ENCODE assay signal across 8 mouse cellular contexts in genomic region chr19:44248854-44249351, GRCm38 (mm10). TPM values are rescaled to one million over a fixed set of nuclear protein-coding genes. Genes with fewer than 3 reads are reported as not detected.
DNase-seq lines count a peak whose midpoint lies in the region; ATAC-seq and TF ChIP-seq lines count a peak whose summit lies in the region.

No protein-coding gene starts in this region.

- WGBS in kidney, embryonic 15.5 days, result 59% methylated on average over 11 of the region's 11 CpGs
- 60% methylated on average over 11 of the region's 11 CpGs for WGBS in hindbrain, embryonic 15.5 days
- WGBS in midbrain, embryonic 15.5 days, result 69% methylated on average over 11 of the region's 11 CpGs

- TF ChIP-seq CTCF in bone marrow macrophage, adult 2 months (IDR thresholded peaks at IDR 0.05; ENCODE audit: low read depth, low read length), result no peak

- H3K27me3 ChIP-seq in kidney, embryonic 15.5 days, result no peaks in the 10 kb centered on the region
- H3K27me3 ChIP-seq in hindbrain, embryonic 15.5 days, result no peaks in the 10 kb centered on the region
- no peaks in the 10 kb centered on the region for H3K27me3 ChIP-seq in midbrain, embryonic 15.5 days (replicated peaks)

- TF ChIP-seq POLR2A in bone marrow macrophage, adult 2 months (IDR thresholded peaks at IDR 0.05; ENCODE audit: borderline replicate concordance, low read depth, low read length), result no peak

- H3K27ac ChIP-seq in kidney, embryonic 15.5 days, result peak overlapping the region; percentile 92
- H3K27ac ChIP-seq in bone marrow macrophage, adult 2 months (ENCODE audit: insufficient read depth, low read depth, low read length), result peak overlapping the region; percentile 85
- peak overlapping the region; percentile 86 for H3K27ac ChIP-seq in hindbrain, embryonic 15.5 days (replicated peaks)
- H3K27ac ChIP-seq in midbrain, embryonic 15.5 days, result peak overlapping the region; percentile 88

- no peak for DNase-seq in kidney, adult 11 months
- DNase-seq in adipocyte (ENCODE audit: low spot score), result no peak
- DNase-seq in layer of hippocampus, postnatal 25 days (ENCODE audit: extremely low spot score in 1 of 2, low spot score in 1 of 2), result no peak
- no peak for DNase-seq in urinary bladder, postnatal 25 days (ENCODE audit: low spot score)

- H3K4me1 ChIP-seq in kidney, embryonic 15.5 days, result peaks cover 36% of the 10 kb centered on the region
- peaks cover 33% of the 10 kb centered on the region for H3K4me1 ChIP-seq in bone marrow macrophage, adult 2 months (ENCODE audit: control insufficient read depth, insufficient read depth, low read length)
- H3K4me1 ChIP-seq in hindbrain, embryonic 15.5 days (replicated peaks), result peaks cover 28% of the 10 kb centered on the region
- H3K4me1 ChIP-seq in midbrain, embryonic 15.5 days, result peaks cover 30% of the 10 kb centered on the region

- ATAC-seq in kidney, embryonic 15.5 days (replicated peaks; ENCODE audit: low FRiP score), result no peak
- ATAC-seq in hindbrain, embryonic 15.5 days (ENCODE audit: low FRiP score, low read depth), result no peak
- ATAC-seq in midbrain, embryonic 15.5 days (replicated peaks), result no peak

- no peaks in the 10 kb centered on the region for H3K36me3 ChIP-seq in kidney, embryonic 15.5 days
- H3K36me3 ChIP-seq in hindbrain, embryonic 15.5 days, result no peaks in the 10 kb centered on the region
- H3K36me3 ChIP-seq in midbrain, embryonic 15.5 days (replicated peaks), result no peaks in the 10 kb centered on the region

- H3K9ac ChIP-seq in kidney, embryonic 15.5 days, result no peak overlapping the region
- no peak overlapping the region for H3K9ac ChIP-seq in hindbrain, embryonic 15.5 days
- H3K9ac ChIP-seq in midbrain, embryonic 15.5 days, result no peak overlapping the region

- no peaks in the 10 kb centered on the region for H3K9me3 ChIP-seq in kidney, embryonic 15.5 days (replicated peaks)
- no peaks in the 10 kb centered on the region for H3K9me3 ChIP-seq in hindbrain, embryonic 15.5 days
- no peaks in the 10 kb centered on the region for H3K9me3 ChIP-seq in midbrain, embryonic 15.5 days

- peak overlapping the region; percentile 82 for H3K4me2 ChIP-seq in kidney, embryonic 15.5 days
- peak overlapping the region; percentile 72 for H3K4me2 ChIP-seq in hindbrain, embryonic 15.5 days
- H3K4me2 ChIP-seq in midbrain, embryonic 15.5 days, result peak overlapping the region; percentile 85; the same call in 1 of the 2 replicates

- H3K4me3 ChIP-seq in kidney, embryonic 15.5 days (replicated peaks), result peak overlapping the region; percentile 48; the same call in 1 of the 2 replicates
- H3K4me3 ChIP-seq in bone marrow macrophage, adult 2 months (ENCODE audit: insufficient read depth, low read length), result peak overlapping the region; percentile 1; the same call in 1 of the 2 replicates
- no peak overlapping the region for H3K4me3 ChIP-seq in hindbrain, embryonic 15.5 days
- no peak overlapping the region for H3K4me3 ChIP-seq in midbrain, embryonic 15.5 days

RNA-seq across cellular contexts. Expression of gene Scd2, which starts 44.6 kb away (rescaled TPM):
- 185 and 195 TPM in 2 replicates for polyA plus RNA-seq in kidney, embryonic 15.5 days (2015; fragmentation: Nextera tagmentation; extraction: Ambion mirVana)
- 6.7 and 7.7 TPM in 2 replicates for polyA plus RNA-seq in bone marrow macrophage, adult 2 months (2012; ENCODE audit: insufficient read depth, insufficient read length, missing spikeins)
- 288 and 295 TPM in 2 replicates for polyA plus RNA-seq in hindbrain, embryonic 15.5 days (2015; fragmentation: Nextera tagmentation; extraction: Ambion mirVana)
- 251 and 253 TPM in 2 replicates for polyA plus RNA-seq in midbrain, embryonic 15.5 days (2015; fragmentation: Nextera tagmentation; extraction: Ambion mirVana)
- total RNA-seq in layer of hippocampus, postnatal 25 days (2021), result 100 to 1,000 TPM; 642 to 712 TPM

RNA-seq across cellular contexts. Expression of gene Scd3, which starts 45.8 kb away (rescaled TPM):
- polyA plus RNA-seq in kidney, embryonic 15.5 days (2015; fragmentation: Nextera tagmentation; extraction: Ambion mirVana), result 0.45 and 0.66 TPM in 2 replicates
- polyA plus RNA-seq in bone marrow macrophage, adult 2 months (2012; ENCODE audit: insufficient read depth, insufficient read length, missing spikeins), result not detected in 2 replicates
- 5.0 and 6.7 TPM in 2 replicates for polyA plus RNA-seq in hindbrain, embryonic 15.5 days (2015; fragmentation: Nextera tagmentation; extraction: Ambion mirVana)
- 5.7 TPM in 2 replicates for polyA plus RNA-seq in midbrain, embryonic 15.5 days (2015; fragmentation: Nextera tagmentation; extraction: Ambion mirVana)
- 1 to 10 TPM; 1.1 to 1.6 TPM for total RNA-seq in layer of hippocampus, postnatal 25 days (2021)

RNA-seq across cellular contexts. Expression of gene Pkd2l1, which starts 56.7 kb away (rescaled TPM):
- polyA plus RNA-seq in kidney, embryonic 15.5 days (2015; fragmentation: Nextera tagmentation; extraction: Ambion mirVana), result 0.05 and 0.09 TPM in 2 replicates
- not detected in 2 replicates for polyA plus RNA-seq in bone marrow macrophage, adult 2 months (2012; ENCODE audit: insufficient read depth, insufficient read length, missing spikeins)
- 0.29 and 0.67 TPM in 2 replicates for polyA plus RNA-seq in hindbrain, embryonic 15.5 days (2015; fragmentation: Nextera tagmentation; extraction: Ambion mirVana)
- polyA plus RNA-seq in midbrain, embryonic 15.5 days (2015; fragmentation: Nextera tagmentation; extraction: Ambion mirVana), result 0.06 TPM in 2 replicates
- total RNA-seq in layer of hippocampus, postnatal 25 days (2021), result under 1 TPM; 0.09 to 0.25 TPM

Comparison
In these comparisons a context has a peak if more than half of its experiments do, and no peak if none do; other contexts are left out.
1. H3K4me3 ChIP-seq: peak in kidney, embryonic 15.5 days (single experiment) and bone marrow macrophage, adult 2 months (single experiment); none in hindbrain, embryonic 15.5 days (single experiment) and midbrain, embryonic 15.5 days (single experiment).
2. RNA of gene Scd2, which starts 44.6 kb away (polyA plus RNA-seq): 288 to 295 TPM in hindbrain, embryonic 15.5 days, 251 to 253 TPM in midbrain, embryonic 15.5 days and 185 to 195 TPM in kidney, embryonic 15.5 days; 6.7 to 7.7 TPM in bone marrow macrophage, adult 2 months; every median in the first group is over 10 times any median in the second.
3. Peak in every context shown above with its lines, with median percentiles within 50 percentile points of each other: H3K27ac ChIP-seq and H3K4me2 ChIP-seq.